Mouse (Mus musculus) cortical plate, adult 2 months (tissue): Measurements from ENCODE around the gene Arhgef10l.

Experiments used
- CTCF ChIP-seq: fragments of 200-500 bp; IDR thresholded peaks from 2 replicates; pipeline ENCODE4 v1.5.1; 2011; ENCODE audit warnings: mild to moderate bottlenecking, control low read depth, low read length; ENCODE audit not compliant: insufficient read depth; ENCODE audit errors: extremely low read depth
- POLR2A ChIP-seq: fragments of 200-500 bp; IDR thresholded peaks from 2 replicates; pipeline ENCODE4 v1.6.1; 2011; ENCODE audit warnings: mild to moderate bottlenecking, low read length, control low read depth; ENCODE audit not compliant: insufficient read depth; ENCODE audit errors: extremely low read depth

GRCm38 (mm10) chr4:140606197-140606596, 59.6 kb downstream of the Arhgef10l start:
- TF ChIP-seq POLR2A (no peak), CTCF (no peak)
